Mouse (Mus musculus) megakaryocyte progenitor cell, adult 5-6 weeks (primary cell): ENCODE data around the gene Olfr608. TPM values are rescaled to one million over a fixed set of nuclear protein-coding genes. Genes with fewer than 3 reads are reported as not detected.
"Not testable (repeated sequence)": the region's sequence is repeated elsewhere in the genome, so short reads cannot be mapped to it uniquely, and the experiment has no call there.

Source experiments
- ATAC-seq: replicated peaks from 2 replicates; pipeline ENCODE4 v1.8.0; 2016; ENCODE audit warnings: mild to moderate bottlenecking, moderate TSS enrichment, inconsistent platforms; ENCODE audit not compliant: poor library complexity
- total RNA-seq, 2 experiments: library from RNA; stranded (forward) in 1 of 2; stranded (reverse) in 1 of 2; fragments of 157-497, 149-512 nt in 1 of 2; fragments of 200-1000 nt in 1 of 2; gene quantifications; 2 replicates each; pipeline versions ENCODE4 v1.2.3 to v1.2.4; 2015 to 2017

Gene Olfr608
- total RNA-seq (2015) (not detected in 2 replicates), total RNA-seq (2017) (not detected in 2 replicates)

GRCm38 (mm10) chr7:103469577-103469976 lies at the start of gene Olfr608:
TSS of gene Olfr608 (plus strand) at chr7:103469877.
- ATAC-seq = no peak

GRCm38 (mm10) chr7:103445339-103445738 lies 24.3 kb upstream of the Olfr608 start, which contains the start of gene Olfr605:
TSS of gene Olfr605 (minus strand) at chr7:103445439.
- ATAC-seq = no peak

- no peak for ATAC-seq
Observed at GRCm38 (mm10) chr7:103448746-103449145, 20.9 kb upstream of the Olfr608 start, which contains the start of gene Olfr606. TSS of gene Olfr606 (plus strand) at chr7:103449046.

GRCm38 (mm10) chr7:103460590-103460989 lies 9.1 kb upstream of the Olfr608 start:
- no peak for ATAC-seq

- not testable (repeated sequence) for ATAC-seq
Observed at GRCm38 (mm10) chr7:103477106-103477505, 7.4 kb downstream of the Olfr608 start.

- ATAC-seq = no peak
Observed at GRCm38 (mm10) chr7:103497962-103498361, 28.3 kb downstream of the Olfr608 start, which contains the start of gene Olfr609. TSS of gene Olfr609 (minus strand) at chr7:103498062.

- no peak for ATAC-seq
Observed at GRCm38 (mm10) chr7:103512022-103512421, 42.3 kb downstream of the Olfr608 start, which contains the start of gene Olfr610. TSS of gene Olfr610 (minus strand) at chr7:103512122.

GRCm38 (mm10) chr7:103520746-103521145 lies 51.1 kb downstream of the Olfr608 start, which contains the start of gene Olfr611:
TSS of gene Olfr611 (minus strand) at chr7:103520846.
- ATAC-seq = not testable (repeated sequence)

Other genes starting within 250 kb of the Olfr608 start
- not detected in 2 replicates for gene Usp17ld, start 217.4 kb upstream of the Olfr608 start, total RNA-seq (2015)
- not detected in 2 replicates for gene Usp17ld, start 217.4 kb upstream of the Olfr608 start, total RNA-seq (2017)
- gene Olfr596, start 164.2 kb upstream of the Olfr608 start, total RNA-seq (2015) = not detected in 2 replicates
- not detected in 2 replicates for gene Olfr596, start 164.2 kb upstream of the Olfr608 start, total RNA-seq (2017)
- not detected in 2 replicates for gene Olfr597, start 153.6 kb upstream of the Olfr608 start, total RNA-seq (2015)
- not detected in 2 replicates for gene Olfr597, start 153.6 kb upstream of the Olfr608 start, total RNA-seq (2017)
- gene Olfr598, start 146.3 kb upstream of the Olfr608 start, total RNA-seq (2015) = not detected in 2 replicates
- not detected in 2 replicates for gene Olfr598, start 146.3 kb upstream of the Olfr608 start, total RNA-seq (2017)
- not detected in 2 replicates for gene Olfr599, start 134.0 kb upstream of the Olfr608 start, total RNA-seq (2015)
- gene Olfr599, start 134.0 kb upstream of the Olfr608 start, total RNA-seq (2017) = not detected in 2 replicates
- not detected in 2 replicates for gene Olfr600, start 120.2 kb upstream of the Olfr608 start, total RNA-seq (2015)
- gene Olfr600, start 120.2 kb upstream of the Olfr608 start, total RNA-seq (2017) = not detected in 2 replicates
- not detected in 2 replicates for gene Olfr601, start 107.2 kb upstream of the Olfr608 start, total RNA-seq (2015)
- gene Olfr601, start 107.2 kb upstream of the Olfr608 start, total RNA-seq (2017) = not detected in 2 replicates
- gene Olfr603, start 83.7 kb upstream of the Olfr608 start, total RNA-seq (2015) = not detected in 2 replicates
- gene Olfr603, start 83.7 kb upstream of the Olfr608 start, total RNA-seq (2017) = not detected in 2 replicates
- gene Usp17lc, start 54.8 kb upstream of the Olfr608 start, total RNA-seq (2015) = not detected in 2 replicates
- gene Usp17lc, start 54.8 kb upstream of the Olfr608 start, total RNA-seq (2017) = not detected in 2 replicates
- gene Olfr605, start 24.4 kb upstream of the Olfr608 start, total RNA-seq (2015) = not detected in 2 replicates
- gene Olfr605, start 24.4 kb upstream of the Olfr608 start, total RNA-seq (2017) = not detected in 2 replicates
- gene Olfr606, start 20.8 kb upstream of the Olfr608 start, total RNA-seq (2015) = not detected in 2 replicates
- not detected in 2 replicates for gene Olfr606, start 20.8 kb upstream of the Olfr608 start, total RNA-seq (2017)
- not detected in 2 replicates for gene Olfr607, start 5.7 kb upstream of the Olfr608 start, total RNA-seq (2015)
- not detected in 2 replicates for gene Olfr607, start 5.7 kb upstream of the Olfr608 start, total RNA-seq (2017)
- not detected in 2 replicates for gene Olfr609, start 28.2 kb downstream of the Olfr608 start, total RNA-seq (2015)
- gene Olfr609, start 28.2 kb downstream of the Olfr608 start, total RNA-seq (2017) = not detected in 2 replicates
- not detected in 2 replicates for gene Olfr610, start 42.2 kb downstream of the Olfr608 start, total RNA-seq (2015)
- not detected in 2 replicates for gene Olfr610, start 42.2 kb downstream of the Olfr608 start, total RNA-seq (2017)
- gene Olfr611, start 51.0 kb downstream of the Olfr608 start, total RNA-seq (2015) = not detected in 2 replicates
- not detected in 2 replicates for gene Olfr611, start 51.0 kb downstream of the Olfr608 start, total RNA-seq (2017)
- gene Olfr612, start 72.8 kb downstream of the Olfr608 start, total RNA-seq (2015) = not detected in 2 replicates
- gene Olfr612, start 72.8 kb downstream of the Olfr608 start, total RNA-seq (2017) = not detected in 2 replicates
- not detected in 2 replicates for gene Olfr613, start 78.2 kb downstream of the Olfr608 start, total RNA-seq (2015)
- gene Olfr613, start 78.2 kb downstream of the Olfr608 start, total RNA-seq (2017) = not detected in 2 replicates
- gene Olfr615, start 86.2 kb downstream of the Olfr608 start, total RNA-seq (2015) = not detected in 2 replicates
- gene Olfr615, start 86.2 kb downstream of the Olfr608 start, total RNA-seq (2017) = not detected in 2 replicates
- gene Olfr616, start 99.3 kb downstream of the Olfr608 start, total RNA-seq (2015) = not detected in 2 replicates
- not detected in 2 replicates for gene Olfr616, start 99.3 kb downstream of the Olfr608 start, total RNA-seq (2017)
- gene Olfr617, start 103.2 kb downstream of the Olfr608 start, total RNA-seq (2015) = not detected in 2 replicates
- gene Olfr617, start 103.2 kb downstream of the Olfr608 start, total RNA-seq (2017) = not detected in 2 replicates
- not detected in 2 replicates for gene Olfr618, start 120.2 kb downstream of the Olfr608 start, total RNA-seq (2015)
- not detected in 2 replicates for gene Olfr618, start 120.2 kb downstream of the Olfr608 start, total RNA-seq (2017)
- not detected in 2 replicates for gene Olfr619, start 130.7 kb downstream of the Olfr608 start, total RNA-seq (2015)
- not detected in 2 replicates for gene Olfr619, start 130.7 kb downstream of the Olfr608 start, total RNA-seq (2017)
- not detected in 2 replicates for gene Olfr620, start 142.7 kb downstream of the Olfr608 start, total RNA-seq (2015)
- not detected in 2 replicates for gene Olfr620, start 142.7 kb downstream of the Olfr608 start, total RNA-seq (2017)
- not detected in 2 replicates for gene Olfr622, start 172.8 kb downstream of the Olfr608 start, total RNA-seq (2015)
- gene Olfr622, start 172.8 kb downstream of the Olfr608 start, total RNA-seq (2017) = not detected in 2 replicates
- not detected in 2 replicates for gene Olfr623, start 193.8 kb downstream of the Olfr608 start, total RNA-seq (2015)
- gene Olfr623, start 193.8 kb downstream of the Olfr608 start, total RNA-seq (2017) = not detected in 2 replicates
- 0.02 TPM in 1 of 2 replicates, not detected in the other for gene Olfr624, start 201.3 kb downstream of the Olfr608 start, total RNA-seq (2015)
- gene Olfr624, start 201.3 kb downstream of the Olfr608 start, total RNA-seq (2017) = 0.12 TPM in 1 of 2 replicates, not detected in the other
- not detected in 2 replicates for gene Olfr625-ps1, start 212.8 kb downstream of the Olfr608 start, total RNA-seq (2015)
- gene Olfr625-ps1, start 212.8 kb downstream of the Olfr608 start, total RNA-seq (2017) = not detected in 2 replicates
- not detected in 2 replicates for gene Olfr243, start 244.8 kb downstream of the Olfr608 start, total RNA-seq (2015)
- gene Olfr243, start 244.8 kb downstream of the Olfr608 start, total RNA-seq (2017) = not detected in 2 replicates